Mouse (Mus musculus): ENCODE measurements around the gene Uqcc2.

The Uqcc2 gene

GRCm38 (mm10) chr17:27073778-27074177 is 59.9 kb downstream of the Uqcc2 start:
- no peak for DNase-seq

GRCm38 (mm10) chr17:27073126-27073525 is 60.6 kb downstream of the Uqcc2 start:
- no peak for DNase-seq

Data from right cerebral cortex, postnatal 4 days (tissue).